Mouse (Mus musculus): ENCODE measurements around the gene Cep55.

DNA sequence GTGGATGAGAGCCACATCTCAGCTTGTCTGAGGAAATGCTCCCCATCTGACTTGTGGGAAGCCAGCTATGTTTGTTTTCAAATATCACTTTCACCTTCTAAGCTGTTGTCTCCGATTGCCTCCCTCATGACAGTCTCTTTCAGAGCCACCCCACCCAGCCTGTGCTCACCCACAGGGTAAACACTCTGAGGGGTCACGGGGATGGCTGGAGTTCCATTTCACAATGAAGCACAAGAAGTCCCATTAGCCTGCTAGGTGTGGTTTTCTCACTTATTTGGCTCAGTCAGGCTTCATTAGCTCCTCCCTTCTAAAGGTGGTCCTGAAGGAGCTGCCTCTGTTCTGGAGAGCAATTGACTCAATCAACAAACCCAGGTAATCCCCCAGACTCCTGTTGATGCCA lies 19.0 kb upstream of the Cep55 start:
- no peak for TF ChIP-seq CTCF (IDR thresholded peaks at IDR 0.05; ENCODE audit: extremely low read depth, insufficient read depth, insufficient read length, insufficient replicate concordance)
- no peak for TF ChIP-seq POLR2A (IDR thresholded peaks at IDR 0.05; ENCODE audit: low read depth, low read length)
